Mouse (Mus musculus) heart, embryonic 12.5 days (tissue): ENCODE measurements around the gene Rnf220. TPM values are rescaled to one million over a fixed set of nuclear protein-coding genes. Genes with fewer than 3 reads are reported as not detected.

Experiments used
- ATAC-seq: fragments of 200-750 bp; cut with Nextera tagmentation; 2 replicates; pipeline ENCODE4 v1.8.0; 2017; ENCODE audit warnings: moderate TSS enrichment, moderate library complexity; ENCODE audit not compliant: insufficient number of reproducible peaks, low FRiP score
- H3K27ac ChIP-seq: fragments of 300-500 bp; sonication (generic); 2 replicates; pipeline ENCODE4 v1.5.1; 2016; ENCODE audit warnings: mild to moderate bottlenecking, moderate library complexity; ENCODE audit not compliant: poor library complexity, severe bottlenecking
- H3K27me3 ChIP-seq: fragments of 300-500 bp; sonication (generic); replicated peaks from 2 replicates; pipeline ENCODE4 v1.6.1; 2016; ENCODE audit warnings: mild to moderate bottlenecking, moderate library complexity
- H3K36me3 ChIP-seq: fragments of 300-500 bp; sonication (generic); 2 replicates; pipeline ENCODE4 v1.6.1; 2016; ENCODE audit warnings: mild to moderate bottlenecking, moderate library complexity
- H3K4me1 ChIP-seq: fragments of 300-500 bp; sonication (generic); replicated peaks from 2 replicates; pipeline ENCODE4 v1.6.1; 2016; ENCODE audit warnings: mild to moderate bottlenecking
- H3K4me2 ChIP-seq: fragments of 300-500 bp; sonication (generic); 2 replicates; pipeline ENCODE4 v1.6.1; 2016; ENCODE audit warnings: mild to moderate bottlenecking, moderate library complexity
- H3K4me3 ChIP-seq: fragments of 300-500 bp; sonication (generic); 2 replicates; pipeline ENCODE4 v1.5.1; 2016; ENCODE audit warnings: mild to moderate bottlenecking
- H3K9ac ChIP-seq: fragments of 300-500 bp; sonication (generic); 2 replicates; pipeline ENCODE4 v1.6.1; 2016; ENCODE audit warnings: mild to moderate bottlenecking, moderate library complexity
- H3K9me3 ChIP-seq: fragments of 300-500 bp; sonication (generic); replicated peaks from 2 replicates; pipeline ENCODE4 v1.6.1; 2016; ENCODE audit warnings: mild to moderate bottlenecking, moderate library complexity
- whole genome bisulfite sequencing: fragments of 180-500 bp; shearing (Covaris S2); methylation state at CpG from one replicate; pipeline ENCODE4 v1.1.7; 2016; 5-methylcytosine and 5-hydroxymethylcytosine counted together
- polyA plus RNA-seq: library from polyadenylated mRNA; unstranded; fragments of >200 nt; fragmentation: Nextera tagmentation; extraction: Ambion mirVana; gene quantifications from 2 replicates; pipeline ENCODE4 v1.2.1, GENCODE M21; 2016

Gene Rnf220
- polyA plus RNA-seq, 1 experiment from 2014 or later = 55.8 TPM

GRCm38 (mm10) chr4:117357104-117357503, 139.7 kb downstream of the Rnf220 start:
- peaks cover 34% of the 10 kb centered on the region for H3K4me1 ChIP-seq
- no peak overlapping the region for H3K27ac ChIP-seq
- H3K4me3 ChIP-seq = no peak overlapping the region
- no peak for ATAC-seq
- H3K9me3 ChIP-seq = no peaks in the 10 kb centered on the region
- no peak overlapping the region for H3K9ac ChIP-seq
- H3K27me3 ChIP-seq = peaks cover 28% of the 10 kb centered on the region
- H3K4me2 ChIP-seq = no peak overlapping the region
- 75% methylated on average over 5 of the region's 5 CpGs for WGBS
- H3K36me3 ChIP-seq = no peaks in the 10 kb centered on the region

GRCm38 (mm10) chr4:117356223-117356622, 140.6 kb downstream of the Rnf220 start:
- H3K27ac ChIP-seq = no peak overlapping the region
- WGBS = 61% methylated on average over 2 of the region's 2 CpGs
- ATAC-seq = no peak
- peaks cover 35% of the 10 kb centered on the region for H3K4me1 ChIP-seq
- no peaks in the 10 kb centered on the region for H3K36me3 ChIP-seq
- H3K4me3 ChIP-seq = no peak overlapping the region
- H3K27me3 ChIP-seq = peaks cover 28% of the 10 kb centered on the region
- H3K9me3 ChIP-seq = no peaks in the 10 kb centered on the region
- no peak overlapping the region for H3K9ac ChIP-seq
- H3K4me2 ChIP-seq = no peak overlapping the region

GRCm38 (mm10) chr4:117354651-117355050, 142.2 kb downstream of the Rnf220 start:
- peaks cover 38% of the 10 kb centered on the region for H3K27me3 ChIP-seq
- ATAC-seq = no peak
- no peak overlapping the region for H3K9ac ChIP-seq
- H3K4me3 ChIP-seq = no peak overlapping the region
- H3K27ac ChIP-seq = no peak overlapping the region
- no peaks in the 10 kb centered on the region for H3K36me3 ChIP-seq
- no peaks in the 10 kb centered on the region for H3K9me3 ChIP-seq
- peaks cover 25% of the 10 kb centered on the region for H3K4me1 ChIP-seq
- 81% methylated on average over 6 of the region's 6 CpGs for WGBS
- no peak overlapping the region for H3K4me2 ChIP-seq

- no peak overlapping the region for H3K9ac ChIP-seq
- no peaks in the 10 kb centered on the region for H3K9me3 ChIP-seq
- H3K27ac ChIP-seq = no peak overlapping the region
- no peaks in the 10 kb centered on the region for H3K36me3 ChIP-seq
- no peak overlapping the region for H3K4me2 ChIP-seq
- no peak overlapping the region for H3K4me3 ChIP-seq
- ATAC-seq = no peak
- H3K27me3 ChIP-seq = peaks cover 35% of the 10 kb centered on the region
- WGBS = 36% methylated on average over 9 of the region's 9 CpGs
- peaks cover 26% of the 10 kb centered on the region for H3K4me1 ChIP-seq
Observed at GRCm38 (mm10) chr4:117352957-117353356, 143.9 kb downstream of the Rnf220 start.

- Histone ChIP-seq H3K9me3 (no peaks in the 10 kb centered on the region), H3K27ac (no peak overlapping the region), H3K4me2 (no peak overlapping the region), H3K4me3 (no peak overlapping the region), H3K36me3 (no peaks in the 10 kb centered on the region), H3K27me3 (peaks cover 31% of the 10 kb centered on the region), H3K9ac (no peak overlapping the region), H3K4me1 (peaks cover 26% of the 10 kb centered on the region)
- whole genome bisulfite sequencing = 63% methylated on average over 5 of the region's 5 CpGs
- no peak for ATAC-seq
Observed at GRCm38 (mm10) chr4:117352071-117352470, 144.8 kb downstream of the Rnf220 start.

- ATAC-seq = no peak
- H3K4me1 ChIP-seq = peaks cover 23% of the 10 kb centered on the region
- no peak overlapping the region for H3K9ac ChIP-seq
Observed at GRCm38 (mm10) chr4:117350139-117350693, 146.6 kb downstream of the Rnf220 start.

GRCm38 (mm10) chr4:117349327-117349726, 147.5 kb downstream of the Rnf220 start:
- Histone ChIP-seq H3K9me3 (no peaks in the 10 kb centered on the region), H3K4me2 (no peak overlapping the region), H3K27me3 (peaks cover 17% of the 10 kb centered on the region), H3K9ac (no peak overlapping the region), H3K27ac (no peak overlapping the region), H3K4me1 (peaks cover 23% of the 10 kb centered on the region), H3K4me3 (no peak overlapping the region), H3K36me3 (no peaks in the 10 kb centered on the region)
- no peak for ATAC-seq
- 25% methylated on average over 2 of the region's 2 CpGs for WGBS

More at GRCm38 (mm10) chr4:117350139-117350693, 146.6 kb downstream of the Rnf220 start:
- no peak overlapping the region for H3K4me3 ChIP-seq
- H3K27me3 ChIP-seq = peaks cover 25% of the 10 kb centered on the region
- no peak overlapping the region for H3K27ac ChIP-seq
- no peaks in the 10 kb centered on the region for H3K9me3 ChIP-seq
- H3K4me2 ChIP-seq = no peak overlapping the region
- H3K36me3 ChIP-seq = no peaks in the 10 kb centered on the region
- WGBS = 75% methylated on average over 12 of the region's 12 CpGs

GRCm38 (mm10) chr4:117346025-117346424, 150.8 kb downstream of the Rnf220 start:
- peaks cover 10% of the 10 kb centered on the region for H3K4me1 ChIP-seq
- no peak for ATAC-seq
- no peak overlapping the region for H3K4me3 ChIP-seq
- H3K9ac ChIP-seq = no peak overlapping the region
- no peak overlapping the region for H3K27ac ChIP-seq
- H3K9me3 ChIP-seq = no peaks in the 10 kb centered on the region
- WGBS = 51% methylated on average over 6 of the region's 6 CpGs
- peaks cover 26% of the 10 kb centered on the region; the same call in 1 of the 2 replicates for H3K27me3 ChIP-seq
- H3K36me3 ChIP-seq = no peaks in the 10 kb centered on the region
- no peak overlapping the region for H3K4me2 ChIP-seq

- no peak for ATAC-seq
- H3K4me3 ChIP-seq = no peak overlapping the region
- H3K4me1 ChIP-seq = 0 out of 2 replicates have a peak, but pooled peaks cover 3% of the 10 kb centered on the region
- 72% methylated on average over 8 of the region's 8 CpGs for WGBS
- no peak overlapping the region for H3K27ac ChIP-seq
- no peak overlapping the region for H3K4me2 ChIP-seq
- H3K9me3 ChIP-seq = no peaks in the 10 kb centered on the region
- H3K27me3 ChIP-seq = peaks cover 15% of the 10 kb centered on the region; the same call in 1 of the 2 replicates
- H3K36me3 ChIP-seq = no peaks in the 10 kb centered on the region
- H3K9ac ChIP-seq = no peak overlapping the region
Observed at GRCm38 (mm10) chr4:117343385-117343784, 153.5 kb downstream of the Rnf220 start.

- Histone ChIP-seq H3K4me1 (0 out of 2 replicates have a peak, but pooled peaks cover 3% of the 10 kb centered on the region), H3K27ac (no peak overlapping the region), H3K9ac (no peak overlapping the region), H3K4me3 (no peak overlapping the region), H3K27me3 (peaks cover 15% of the 10 kb centered on the region; the same call in 1 of the 2 replicates), H3K9me3 (no peaks in the 10 kb centered on the region), H3K4me2 (no peak overlapping the region), H3K36me3 (no peaks in the 10 kb centered on the region)
- ATAC-seq = peak; percentile 33; the same call in 1 of the 2 replicates
- WGBS = 39% methylated on average over 12 of the region's 12 CpGs
Observed at GRCm38 (mm10) chr4:117342751-117343150, 154.1 kb downstream of the Rnf220 start.

- Histone ChIP-seq H3K36me3 (no peaks in the 10 kb centered on the region), H3K9ac (no peak overlapping the region), H3K4me2 (no peak overlapping the region), H3K4me1 (0 out of 2 replicates have a peak, but pooled peaks cover 3% of the 10 kb centered on the region), H3K9me3 (no peaks in the 10 kb centered on the region), H3K27me3 (peaks cover 15% of the 10 kb centered on the region; the same call in 1 of the 2 replicates), H3K4me3 (no peak overlapping the region), H3K27ac (no peak overlapping the region)
- ATAC-seq = no peak
- 80% methylated on average over 5 of the region's 5 CpGs for WGBS
Observed at GRCm38 (mm10) chr4:117341282-117341681, 155.6 kb downstream of the Rnf220 start.

- Histone ChIP-seq H3K9me3 (no peaks in the 10 kb centered on the region), H3K4me3 (no peak overlapping the region), H3K27ac (no peak overlapping the region), H3K36me3 (no peaks in the 10 kb centered on the region), H3K27me3 (peaks cover 15% of the 10 kb centered on the region; the same call in 1 of the 2 replicates), H3K4me2 (no peak overlapping the region), H3K4me1 (0 out of 2 replicates have a peak, but pooled peaks cover 3% of the 10 kb centered on the region), H3K9ac (no peak overlapping the region)
- no peak for ATAC-seq
Observed at GRCm38 (mm10) chr4:117339796-117340195, 157.1 kb downstream of the Rnf220 start.
